Mouse (Mus musculus) MEL (cell line): Measurements from ENCODE around the gene Fgfr2. TPM values are rescaled to one million over a fixed set of nuclear protein-coding genes. Genes with fewer than 3 reads are reported as not detected.

ENCODE experiments used
- DNase-seq: peaks from one replicate; pipeline ENCODE4 v3.0.0; 2011; ENCODE audit warnings: low read depth, low spot score
- H3K27ac ChIP-seq: 2 replicates; pipeline ENCODE4 v1.5.1; 2012; ENCODE audit warnings: low read depth, mild to moderate bottlenecking, control low read depth, low read length, moderate library complexity; ENCODE audit not compliant: control insufficient read depth
- H3K27me3 ChIP-seq, 2 experiments: fragments of 150-350 bp in 1 of 2; sonication (generic) in 1 of 2; 2 replicates each; pipeline ENCODE4 v1.6.1; 2012; ENCODE audit warnings: low read length in 2 of 2, mild to moderate bottlenecking in 2 of 2, improper control_type of control experiment in 1 of 2, moderate library complexity in 1 of 2; ENCODE audit not compliant: insufficient read depth in 2 of 2, control insufficient read depth in 1 of 2
- H3K36me3 ChIP-seq, 2 experiments: 2 replicates each; pipeline ENCODE4 v1.6.1; 2012 to 2014; ENCODE audit warnings: low read length in 2 of 2, improper control_type of control experiment in 1 of 2, inconsistent platforms in 1 of 2, mild to moderate bottlenecking in 1 of 2; ENCODE audit not compliant: insufficient read depth in 2 of 2, control insufficient read depth in 1 of 2
- H3K4me1 ChIP-seq, 2 experiments: fragments of 150-350 bp in 1 of 2; sonication (generic) in 1 of 2; 2 replicates each; pipeline ENCODE4 v1.6.1; 2012; ENCODE audit warnings: low read length in 2 of 2, improper control_type of control experiment in 1 of 2, mild to moderate bottlenecking in 1 of 2; ENCODE audit not compliant: insufficient read depth in 2 of 2, control insufficient read depth in 1 of 2
- H3K4me3 ChIP-seq, 2 experiments: fragments of 150-350 bp in 1 of 2; sonication (generic) in 1 of 2; 2 replicates each; pipeline ENCODE4 v1.5.1; 2012; ENCODE audit warnings: low read depth in 2 of 2, low read length in 2 of 2, mild to moderate bottlenecking in 2 of 2, moderate library complexity in 2 of 2, control low read depth in 1 of 2, improper control_type of control experiment in 1 of 2; ENCODE audit not compliant: control insufficient read depth in 1 of 2, insufficient read depth in 1 of 2
- H3K79me2 ChIP-seq: 2 replicates; pipeline ENCODE4 v1.6.1; 2012; ENCODE audit warnings: mild to moderate bottlenecking, low read length, moderate library complexity; ENCODE audit not compliant: control insufficient read depth, poor library complexity, insufficient read depth
- H3K9ac ChIP-seq: 2 replicates; pipeline ENCODE4 v1.6.1; 2012; ENCODE audit warnings: low read depth, mild to moderate bottlenecking, control low read depth, low read length, moderate library complexity; ENCODE audit not compliant: control insufficient read depth, poor library complexity, severe bottlenecking
- H3K9me3 ChIP-seq: fragments of 150-350 bp; sonication (generic); replicated peaks from 2 replicates; pipeline ENCODE4 v1.6.1; 2012; ENCODE audit warnings: mild to moderate bottlenecking, low read length, improper control_type of control experiment, moderate library complexity; ENCODE audit not compliant: insufficient read depth
- BHLHE40 ChIP-seq: IDR thresholded peaks from 2 replicates; pipeline ENCODE4 v1.6.1; 2012; ENCODE audit warnings: low read depth, mild to moderate bottlenecking, inconsistent platforms, low read length, improper control_type of control experiment, borderline replicate concordance
- CHD1 ChIP-seq: IDR thresholded peaks from 2 replicates; pipeline ENCODE4 v1.6.1; 2012; ENCODE audit warnings: low read depth, mild to moderate bottlenecking, inconsistent platforms, low read length, improper control_type of control experiment
- CHD2 ChIP-seq: IDR thresholded peaks from 2 replicates; pipeline ENCODE4 v1.6.1; 2011; ENCODE audit warnings: low read length, improper control_type of control experiment
- CTCF ChIP-seq, 3 experiments: IDR thresholded peaks in 2 of 3; conservative IDR thresholded peaks in 1 of 3; 2 replicates each; pipeline ENCODE4 v1.5.1; 2011 to 2012; ENCODE audit warnings: low read length in 3 of 3, low read depth in 2 of 3, mild to moderate bottlenecking in 2 of 3, improper control_type of control experiment in 1 of 3, inconsistent platforms in 1 of 3, mixed read lengths in 1 of 3, moderate library complexity in 1 of 3; ENCODE audit not compliant: control insufficient read depth in 1 of 3, insufficient read depth in 1 of 3, poor library complexity in 1 of 3, severe bottlenecking in 1 of 3
- E2F4 ChIP-seq: IDR thresholded peaks from 2 replicates; pipeline ENCODE4 v1.6.1; 2011; ENCODE audit warnings: low read depth, low read length, improper control_type of control experiment, borderline replicate concordance
- ETS1 ChIP-seq: IDR thresholded peaks from 2 replicates; pipeline ENCODE4 v1.6.1; 2012; ENCODE audit warnings: low read depth, mild to moderate bottlenecking, inconsistent platforms, low read length, improper control_type of control experiment, moderate library complexity
- GABPA ChIP-seq: IDR thresholded peaks from 2 replicates; pipeline ENCODE4 v1.6.1; 2012; ENCODE audit warnings: low read depth, mild to moderate bottlenecking, inconsistent platforms, low read length, improper control_type of control experiment, moderate library complexity
- GATA1 ChIP-seq: IDR thresholded peaks from 2 replicates; pipeline ENCODE4 v1.6.1; 2011; ENCODE audit warnings: low read depth, low read length, improper control_type of control experiment
- MAFK ChIP-seq: IDR thresholded peaks from 2 replicates; pipeline ENCODE4 v1.6.1; 2011; ENCODE audit warnings: low read depth, mild to moderate bottlenecking, low read length, improper control_type of control experiment, borderline replicate concordance
- MAX ChIP-seq: IDR thresholded peaks from 2 replicates; pipeline ENCODE4 v1.6.1; 2011; ENCODE audit warnings: low read length, improper control_type of control experiment
- MAZ ChIP-seq: IDR thresholded peaks from 2 replicates; pipeline ENCODE4 v1.6.1; 2012; ENCODE audit warnings: low read depth, mild to moderate bottlenecking, inconsistent platforms, low read length, improper control_type of control experiment
- MEF2A ChIP-seq: IDR thresholded peaks from 2 replicates; pipeline ENCODE4 v1.6.1; 2014; ENCODE audit warnings: low read depth, mild to moderate bottlenecking, inconsistent platforms, low read length, improper control_type of control experiment; ENCODE audit not compliant: poor library complexity, insufficient replicate concordance, severe bottlenecking; ENCODE audit errors: extremely low read depth
- MYB ChIP-seq: IDR thresholded peaks from 2 replicates; pipeline ENCODE4 v1.6.1; 2011; ENCODE audit warnings: mild to moderate bottlenecking, low read depth, low read length, improper control_type of control experiment
- MYC ChIP-seq: IDR thresholded peaks from 2 replicates; pipeline ENCODE4 v1.6.1; 2011; ENCODE audit warnings: low read depth, mild to moderate bottlenecking, low read length, improper control_type of control experiment, moderate library complexity
- NRF1 ChIP-seq: IDR thresholded peaks from 2 replicates; pipeline ENCODE4 v1.6.1; 2014; ENCODE audit warnings: low read depth, mild to moderate bottlenecking, inconsistent platforms, low read length, improper control_type of control experiment, moderate library complexity; ENCODE audit not compliant: poor library complexity, insufficient read depth, severe bottlenecking
- POLR2A ChIP-seq, 2 experiments: IDR thresholded peaks; 2 replicates each; pipeline ENCODE4 v1.6.1; 2011 to 2012; ENCODE audit warnings: low read length in 2 of 2, mild to moderate bottlenecking in 2 of 2, control low read depth in 1 of 2, improper control_type of control experiment in 1 of 2, low read depth in 1 of 2, moderate library complexity in 1 of 2; ENCODE audit not compliant: control insufficient read depth in 1 of 2, insufficient read depth in 1 of 2, poor library complexity in 1 of 2
- POLR2AphosphoS2 ChIP-seq: IDR thresholded peaks from 2 replicates; pipeline ENCODE4 v1.6.1; 2011; ENCODE audit warnings: low read length, improper control_type of control experiment
- POLR2AphosphoS5 ChIP-seq: IDR thresholded peaks from 2 replicates; pipeline ENCODE4 v1.6.1; 2012; ENCODE audit warnings: low read depth, borderline replicate concordance, mild to moderate bottlenecking, inconsistent platforms, low read length, moderate library complexity, mixed read lengths
- RAD21 ChIP-seq: IDR thresholded peaks from 2 replicates; pipeline ENCODE4 v1.6.1; 2011; ENCODE audit warnings: mild to moderate bottlenecking, low read depth, low read length, improper control_type of control experiment
- SIN3A ChIP-seq: IDR thresholded peaks from 2 replicates; pipeline ENCODE4 v1.6.1; 2012; ENCODE audit warnings: low read length, improper control_type of control experiment, inconsistent platforms
- TBP ChIP-seq: IDR thresholded peaks from 2 replicates; pipeline ENCODE4 v1.8.0; 2011; ENCODE audit warnings: low read depth, low read length, improper control_type of control experiment
- USF1 ChIP-seq: IDR thresholded peaks from 2 replicates; pipeline ENCODE4 v1.6.1; 2014; ENCODE audit warnings: low read depth, mild to moderate bottlenecking, inconsistent platforms, low read length, improper control_type of control experiment, moderate library complexity
- ZKSCAN1 ChIP-seq: IDR thresholded peaks from 2 replicates; pipeline ENCODE4 v1.6.1; 2012; ENCODE audit warnings: low read depth, mild to moderate bottlenecking, inconsistent platforms, low read length, improper control_type of control experiment, moderate library complexity
- ZNF384 ChIP-seq: IDR thresholded peaks from 2 replicates; pipeline ENCODE4 v1.6.1; 2012; ENCODE audit warnings: low read depth, mild to moderate bottlenecking, inconsistent platforms, low read length, improper control_type of control experiment
- polyA plus RNA-seq, 2 experiments: library from polyadenylated mRNA; stranded (reverse) in 1 of 2; unstranded in 1 of 2; fragments of >175 nt in 1 of 2; fragments of >200 nt in 1 of 2; gene quantifications; 2 replicates each; pipeline versions ENCODE4 v1.2.1 to v1.2.4; 2012; ENCODE audit warnings: low replicate concordance in 2 of 2, low read depth in 1 of 2; ENCODE audit not compliant: insufficient read length in 2 of 2, insufficient read depth in 1 of 2, missing spikeins in 1 of 2
- total RNA-seq: library from RNA; depleted of rRNA; stranded (reverse); fragments of 300-350 nt; gene quantifications from 2 replicates; pipeline ENCODE4 v1.2.3, GENCODE M21; 2012

Fgfr2 gene
- total and polyA plus RNA-seq, 3 experiments: not detected

- H3K4me1 ChIP-seq: no peaks in the 10 kb centered on the region
- no peak for DNase-seq
- TF ChIP-seq TBP (no peak), ZKSCAN1 (no peak), GATA1 (no peak), RAD21 (no peak), MEF2A (no peak), CTCF (IDR thresholded peaks at IDR 0.05 in 2 of 3, conservative IDR thresholded peaks at IDR 0.05 in 1 of 3; ENCODE audit: control insufficient read depth in 1 of 3, insufficient read depth in 1 of 3, low read depth in 2 of 3, low read length in 3 of 3, poor library complexity in 1 of 3, severe bottlenecking in 1 of 3) (no peak), POLR2A (IDR thresholded peaks at IDR 0.05; ENCODE audit: control insufficient read depth in 1 of 2, insufficient read depth in 1 of 2, low read depth in 1 of 2, low read length in 2 of 2, poor library complexity in 1 of 2) (no peak), GABPA (no peak), POLR2AphosphoS2 (no peak), POLR2AphosphoS5 (no peak), E2F4 (no peak), MYB (no peak), SIN3A (no peak), MAX (no peak), ETS1 (no peak), ZNF384 (no peak), NRF1 (no peak)
- H3K27ac ChIP-seq: no peak overlapping the region
- H3K79me2 ChIP-seq: no peaks in the 10 kb centered on the region
- no peaks in the 10 kb centered on the region for H3K36me3 ChIP-seq
- no peaks in the 10 kb centered on the region for H3K9me3 ChIP-seq
- peaks cover 0 to 1% of the 10 kb centered on the region in 2 experiments; a peak in 3 of 4 replicates for H3K27me3 ChIP-seq
- H3K4me3 ChIP-seq: no peak overlapping the region
- H3K9ac ChIP-seq: no peak overlapping the region
Measured at GRCm38 (mm10) chr7:133163011-133163410, 39.9 kb upstream of the Fgfr2 start.

DNA sequence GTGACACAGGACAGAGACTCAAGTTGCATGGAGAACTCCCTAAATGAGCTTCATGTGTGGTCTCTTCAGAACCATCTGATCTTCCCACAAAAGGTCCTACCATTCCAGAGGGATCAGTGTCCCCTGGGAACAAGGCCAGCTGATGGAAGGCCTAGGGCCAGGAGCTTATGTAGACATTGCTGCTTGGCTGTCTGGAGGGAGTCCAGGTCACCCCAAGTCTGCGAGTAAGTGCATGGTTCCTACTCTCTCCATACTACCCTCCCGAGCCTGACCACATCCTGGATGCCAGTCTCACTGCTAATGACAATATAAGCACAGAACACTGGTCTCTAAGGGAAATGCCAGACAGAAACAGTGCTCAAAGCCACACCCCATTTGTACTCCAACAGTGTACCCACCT, 39.0 kb upstream of the Fgfr2 start:
- H3K79me2 ChIP-seq: no peaks in the 10 kb centered on the region
- H3K27me3 ChIP-seq: peaks cover 0 to 1% of the 10 kb centered on the region in 2 experiments; a peak in 3 of 4 replicates
- H3K27ac ChIP-seq: no peak overlapping the region
- TF ChIP-seq MAZ: no peak
- no peak for TF ChIP-seq CHD2
- no peak for TF ChIP-seq E2F4
- no peak for TF ChIP-seq BHLHE40
- no peak for TF ChIP-seq CHD1
- TF ChIP-seq ZNF384: no peak
- no peak for TF ChIP-seq MAFK
- no peak for TF ChIP-seq GABPA
- no peak for TF ChIP-seq MYC
- no peak for TF ChIP-seq CTCF (IDR thresholded peaks at IDR 0.05 in 2 of 3, conservative IDR thresholded peaks at IDR 0.05 in 1 of 3; ENCODE audit: control insufficient read depth in 1 of 3, insufficient read depth in 1 of 3, low read depth in 2 of 3, low read length in 3 of 3, poor library complexity in 1 of 3, severe bottlenecking in 1 of 3)
- no peak for TF ChIP-seq MAX
- no peak for TF ChIP-seq MYB
- no peak for TF ChIP-seq USF1
- no peak for TF ChIP-seq ETS1
- H3K36me3 ChIP-seq: no peaks in the 10 kb centered on the region
- no peaks in the 10 kb centered on the region for H3K9me3 ChIP-seq
- no peak overlapping the region for H3K4me3 ChIP-seq
- no peaks in the 10 kb centered on the region for H3K4me1 ChIP-seq
- no peak overlapping the region for H3K9ac ChIP-seq
- DNase-seq: no peak
